Mouse (Mus musculus) forebrain, embryonic 13.5 days (tissue): ENCODE measurements at regions not wholly inside any gene's neighbourhood (a gene's known extent, or its start where the extent isn't known, plus 50 kb on each side); places are given as distances from the start of the nearest gene placed in this dataset.

ENCODE experiments used
- ATAC-seq: fragments of 200-750 bp; cut with Nextera tagmentation; 2 replicates; pipeline ENCODE4 v1.8.0; 2017
- H3K27ac ChIP-seq: fragments of 300-500 bp; sonication (generic); 2 replicates; pipeline ENCODE4 v1.5.1; 2015; ENCODE audit warnings: inconsistent platforms, mild to moderate bottlenecking, moderate library complexity
- H3K27me3 ChIP-seq: fragments of 300-500 bp; sonication (generic); 2 replicates; pipeline ENCODE4 v1.6.1; 2015; ENCODE audit warnings: mild to moderate bottlenecking, inconsistent platforms
- H3K36me3 ChIP-seq: fragments of 300-500 bp; sonication (generic); 2 replicates; pipeline ENCODE4 v1.6.1; 2015; ENCODE audit warnings: mild to moderate bottlenecking, inconsistent platforms; ENCODE audit not compliant: poor library complexity, severe bottlenecking
- H3K4me1 ChIP-seq: fragments of 300-500 bp; sonication (generic); 2 replicates; pipeline ENCODE4 v1.6.1; 2015; ENCODE audit warnings: inconsistent platforms
- H3K4me2 ChIP-seq: fragments of 300-500 bp; sonication (generic); 2 replicates; pipeline ENCODE4 v1.6.1; 2015; ENCODE audit warnings: inconsistent platforms, mild to moderate bottlenecking, moderate library complexity
- H3K4me3 ChIP-seq: fragments of 300-500 bp; sonication (generic); 2 replicates; pipeline ENCODE4 v1.5.1; 2015; ENCODE audit warnings: mild to moderate bottlenecking, inconsistent platforms
- H3K9ac ChIP-seq: fragments of 300-500 bp; sonication (generic); 2 replicates; pipeline ENCODE4 v1.6.1; 2015; ENCODE audit warnings: mild to moderate bottlenecking, inconsistent platforms
- H3K9me3 ChIP-seq: fragments of 300-500 bp; sonication (generic); replicated peaks from 2 replicates; pipeline ENCODE4 v1.6.1; 2016; ENCODE audit warnings: inconsistent platforms
- WGBS: fragments of 180-500 bp; shearing (Covaris S2); methylation state at CpG from one replicate; pipeline ENCODE4 v1.1.7; 2015; 5-methylcytosine and 5-hydroxymethylcytosine counted together

GRCm38 (mm10) chr6:104916787-104917186 is 424.2 kb downstream of the Cntn6 start:
- Histone ChIP-seq H3K36me3 (no peaks in the 10 kb centered on the region), H3K4me1 (no peaks in the 10 kb centered on the region), H3K4me2 (no peak overlapping the region), H3K9me3 (no peaks in the 10 kb centered on the region), H3K27ac (no peak overlapping the region), H3K27me3 (no peaks in the 10 kb centered on the region), H3K9ac (no peak overlapping the region), H3K4me3 (no peak overlapping the region)
- ATAC-seq: no peak

DNA sequence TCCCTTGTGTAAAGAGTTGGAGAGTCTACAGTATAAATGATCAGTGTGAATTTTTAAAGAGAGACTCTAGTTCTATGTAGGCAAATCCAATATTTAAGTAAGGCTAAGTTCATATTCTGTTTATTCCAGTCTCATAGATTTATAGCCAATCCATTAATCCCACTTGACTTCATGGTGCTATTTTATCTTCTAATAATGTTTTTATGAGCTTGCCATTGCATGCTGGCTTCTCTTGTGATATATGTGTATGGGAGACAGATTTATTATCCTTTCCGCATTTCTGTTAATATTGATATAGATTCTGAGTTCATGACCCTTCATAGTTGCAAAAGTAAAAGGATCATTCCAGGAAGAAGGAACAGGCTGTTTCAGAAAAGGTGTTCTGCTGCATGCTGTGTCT is 430.0 kb downstream of the Cntn6 start:
- no peak for ATAC-seq

DNA sequence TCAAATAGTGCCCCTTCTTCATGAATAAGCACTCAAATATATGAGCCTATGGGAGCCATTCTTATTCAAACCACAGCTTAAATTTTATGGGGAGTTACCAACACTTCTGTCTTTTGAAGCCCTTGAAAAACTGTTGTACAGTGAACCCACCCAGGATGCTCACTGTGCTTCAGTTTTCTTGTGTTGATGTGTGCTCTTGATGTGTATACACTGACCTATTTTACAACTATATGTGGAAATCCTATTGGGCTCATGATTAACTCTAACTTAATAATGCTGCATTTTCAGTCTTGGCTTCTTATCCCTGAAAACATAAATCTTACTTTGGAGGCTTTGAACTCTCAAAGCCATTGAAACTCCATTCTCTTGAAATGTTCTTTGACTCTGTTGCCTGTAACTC is 433.5 kb downstream of the Cntn6 start:
- Histone ChIP-seq H3K4me2 (no peak overlapping the region), H3K9ac (no peak overlapping the region), H3K9me3 (no peaks in the 10 kb centered on the region), H3K27me3 (no peaks in the 10 kb centered on the region), H3K36me3 (no peaks in the 10 kb centered on the region), H3K27ac (no peak overlapping the region), H3K4me1 (no peaks in the 10 kb centered on the region), H3K4me3 (no peak overlapping the region)
- ATAC-seq: no peak

More for the DNA sequence above, 430.0 kb downstream of the Cntn6 start:
- H3K9ac ChIP-seq: no peak overlapping the region
- no peaks in the 10 kb centered on the region for H3K27me3 ChIP-seq
- no peak overlapping the region for H3K27ac ChIP-seq
- H3K4me1 ChIP-seq: no peaks in the 10 kb centered on the region
- no peak overlapping the region for H3K4me2 ChIP-seq
- 93% methylated on average over 1 of the region's 1 CpGs for whole genome bisulfite sequencing
- H3K4me3 ChIP-seq: no peak overlapping the region
- no peaks in the 10 kb centered on the region for H3K9me3 ChIP-seq
- no peaks in the 10 kb centered on the region for H3K36me3 ChIP-seq

DNA sequence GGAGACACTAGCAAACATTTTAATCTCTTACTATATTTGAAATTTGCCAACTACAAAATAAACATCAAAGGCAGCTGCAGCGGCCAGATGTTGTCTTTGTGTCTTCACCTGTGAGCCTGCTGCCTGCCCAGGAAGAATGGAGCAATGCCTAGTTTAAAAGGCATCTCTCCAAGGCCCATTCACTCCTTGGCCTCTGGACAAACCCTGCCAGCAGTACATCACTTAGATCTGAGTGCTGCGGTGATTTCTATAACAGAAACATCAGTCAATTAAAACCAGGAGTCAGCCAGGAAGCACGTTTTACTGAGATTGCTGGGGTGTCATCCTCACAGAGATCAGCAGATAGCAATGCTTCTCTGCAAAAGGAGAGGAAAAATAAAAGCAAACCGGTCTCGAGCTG is 437.7 kb downstream of the Cntn6 start:
- Histone ChIP-seq H3K9me3 (no peaks in the 10 kb centered on the region), H3K36me3 (no peaks in the 10 kb centered on the region), H3K4me2 (no peak overlapping the region), H3K27me3 (no peaks in the 10 kb centered on the region), H3K4me1 (no peaks in the 10 kb centered on the region), H3K27ac (no peak overlapping the region), H3K4me3 (no peak overlapping the region), H3K9ac (no peak overlapping the region)
- ATAC-seq: peak; percentile 65; the same call in 1 of the 2 replicates
- 71% methylated on average over 5 of the region's 5 CpGs for WGBS

DNA sequence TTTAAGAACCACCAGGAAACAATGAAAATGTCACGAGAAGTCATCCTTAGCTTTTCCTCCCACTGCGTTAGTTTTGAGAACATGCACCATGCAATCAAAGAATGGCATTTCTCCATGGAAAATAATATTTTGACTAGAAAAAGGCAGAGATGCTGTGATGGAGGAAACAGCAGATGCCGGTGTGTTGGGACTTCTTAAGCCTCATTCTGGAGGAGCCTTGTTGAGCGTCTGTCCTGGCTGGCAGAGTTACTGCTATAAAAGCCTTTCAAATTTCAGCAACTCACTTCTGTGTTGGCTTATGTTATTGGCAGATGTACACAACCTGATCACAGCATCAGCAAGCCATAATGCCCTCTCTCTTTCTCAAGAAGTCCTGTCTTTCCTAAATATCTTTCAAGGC is 439.6 kb downstream of the Cntn6 start:
- Histone ChIP-seq H3K9me3 (no peaks in the 10 kb centered on the region), H3K4me2 (no peak overlapping the region), H3K4me1 (no peaks in the 10 kb centered on the region), H3K27me3 (no peaks in the 10 kb centered on the region), H3K27ac (no peak overlapping the region), H3K36me3 (no peaks in the 10 kb centered on the region), H3K9ac (no peak overlapping the region), H3K4me3 (no peak overlapping the region)
- ATAC-seq: no peak
- 90% methylated on average over 4 of the region's 4 CpGs for WGBS

DNA sequence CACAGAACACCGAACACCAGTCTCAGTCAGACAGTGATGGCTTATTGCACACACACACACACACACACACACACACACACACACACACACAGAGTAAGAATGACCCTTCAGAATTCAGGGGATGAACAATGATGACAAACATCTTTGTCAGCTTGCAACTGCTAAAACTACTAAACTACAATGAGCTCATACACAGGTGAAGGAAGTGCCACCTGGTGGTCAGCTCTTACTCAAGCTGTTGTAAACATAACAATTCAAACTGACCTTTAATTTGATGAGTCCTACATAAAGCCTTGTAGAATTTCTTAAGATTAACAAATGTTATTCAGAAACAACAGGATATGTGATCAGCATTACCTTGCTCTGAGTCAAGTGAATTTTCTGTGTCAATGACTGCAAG is 446.5 kb downstream of the Cntn6 start:
- Histone ChIP-seq H3K4me2 (no peak overlapping the region), H3K9ac (no peak overlapping the region), H3K9me3 (no peaks in the 10 kb centered on the region), H3K36me3 (no peaks in the 10 kb centered on the region), H3K27me3 (no peaks in the 10 kb centered on the region), H3K4me1 (no peaks in the 10 kb centered on the region), H3K4me3 (no peak overlapping the region), H3K27ac (no peak overlapping the region)
- 93% methylated on average over 1 of the region's 1 CpGs for WGBS
- no peak for ATAC-seq

DNA sequence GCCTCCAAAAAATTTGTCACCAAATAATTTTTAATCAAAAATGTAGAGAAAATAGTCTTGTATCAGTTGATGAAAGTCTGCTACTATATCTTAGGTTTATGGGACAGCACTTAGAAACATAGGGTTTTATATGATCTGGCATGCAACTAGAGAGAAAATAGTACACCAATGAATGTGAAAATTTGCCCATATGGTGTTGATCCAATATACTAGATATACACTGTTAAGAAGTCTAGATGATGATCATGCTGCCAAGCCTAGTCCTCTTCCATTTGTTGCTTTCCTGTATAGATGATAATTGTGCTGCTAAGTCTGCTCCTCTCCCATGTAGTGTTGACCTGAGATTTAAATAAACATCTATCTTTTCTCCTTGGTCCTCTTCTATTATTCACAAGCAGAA is 481.9 kb downstream of the Cntn6 start:
- Histone ChIP-seq H3K27me3 (no peaks in the 10 kb centered on the region), H3K36me3 (no peaks in the 10 kb centered on the region), H3K4me2 (no peak overlapping the region), H3K4me3 (no peak overlapping the region), H3K9ac (no peak overlapping the region), H3K27ac (no peak overlapping the region), H3K4me1 (no peaks in the 10 kb centered on the region), H3K9me3 (no peaks in the 10 kb centered on the region)
- peak; percentile 50; the same call in 1 of the 2 replicates for ATAC-seq

DNA sequence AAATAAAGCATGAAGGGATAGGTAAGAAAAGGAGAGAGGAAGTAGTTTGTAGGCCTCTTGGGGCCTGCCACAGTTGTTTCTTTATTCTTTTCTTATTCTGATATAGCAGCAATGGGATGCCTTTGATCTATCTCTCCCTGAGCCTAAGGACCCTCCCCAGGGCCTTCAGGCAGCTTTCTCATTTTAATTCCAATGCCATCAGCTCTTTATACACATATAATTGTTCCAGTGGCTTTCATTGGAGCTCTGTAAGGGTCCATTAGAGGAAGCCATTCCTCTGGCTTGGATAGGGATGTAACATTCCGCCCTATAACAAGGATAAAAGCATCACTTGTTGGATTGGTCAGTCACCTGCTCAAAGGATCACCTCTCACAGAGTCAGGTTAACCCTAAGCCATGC is 491.6 kb downstream of the Cntn6 start:
- peaks cover 8% of the 10 kb centered on the region; the same call in 1 of the 2 replicates for H3K4me1 ChIP-seq
- H3K9ac ChIP-seq: no peak overlapping the region
- no peaks in the 10 kb centered on the region for H3K9me3 ChIP-seq
- no peak overlapping the region for H3K27ac ChIP-seq
- no peak overlapping the region for H3K4me3 ChIP-seq
- 25% methylated on average over 1 of the region's 1 CpGs for WGBS
- no peak for ATAC-seq
- no peak overlapping the region for H3K4me2 ChIP-seq
- no peaks in the 10 kb centered on the region for H3K27me3 ChIP-seq
- H3K36me3 ChIP-seq: no peaks in the 10 kb centered on the region

GRCm38 (mm10) chr6:104989863-104990262 is 497.3 kb downstream of the Cntn6 start:
- Histone ChIP-seq H3K36me3 (no peaks in the 10 kb centered on the region), H3K9me3 (no peaks in the 10 kb centered on the region), H3K4me1 (peaks cover 11% of the 10 kb centered on the region; the same call in 1 of the 2 replicates), H3K4me2 (no peak overlapping the region), H3K27ac (no peak overlapping the region), H3K27me3 (no peaks in the 10 kb centered on the region), H3K9ac (no peak overlapping the region), H3K4me3 (no peak overlapping the region)
- WGBS: 29% methylated on average over 4 of the region's 4 CpGs
- no peak for ATAC-seq

DNA sequence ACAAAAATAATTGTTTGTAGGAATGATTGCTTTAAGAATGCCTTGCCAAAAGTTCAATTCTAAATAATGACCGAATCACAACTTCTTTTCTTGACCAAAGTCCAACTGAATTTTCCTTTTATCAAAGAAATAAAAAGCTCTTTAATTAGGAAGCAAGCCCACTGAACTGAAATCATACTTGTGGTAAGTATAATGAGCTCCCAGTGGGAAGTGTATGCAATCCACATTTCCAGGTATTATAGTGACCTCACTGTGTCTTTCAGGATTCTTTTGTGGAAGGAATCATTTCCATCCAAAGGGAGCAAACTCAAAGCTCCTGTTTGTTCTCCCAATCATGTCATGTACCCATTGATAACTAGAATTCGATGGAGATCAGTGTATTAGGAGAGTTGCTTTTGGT is 497.8 kb downstream of the Cntn6 start:
- no peak overlapping the region for H3K9ac ChIP-seq
- H3K27ac ChIP-seq: no peak overlapping the region
- WGBS: 16% methylated on average over 2 of the region's 2 CpGs
- no peak overlapping the region for H3K4me3 ChIP-seq
- H3K4me2 ChIP-seq: no peak overlapping the region
- no peaks in the 10 kb centered on the region for H3K27me3 ChIP-seq
- ATAC-seq: peak; percentile 78
- H3K9me3 ChIP-seq: no peaks in the 10 kb centered on the region
- no peaks in the 10 kb centered on the region for H3K36me3 ChIP-seq
- peaks cover 9% of the 10 kb centered on the region; the same call in 1 of the 2 replicates for H3K4me1 ChIP-seq

DNA sequence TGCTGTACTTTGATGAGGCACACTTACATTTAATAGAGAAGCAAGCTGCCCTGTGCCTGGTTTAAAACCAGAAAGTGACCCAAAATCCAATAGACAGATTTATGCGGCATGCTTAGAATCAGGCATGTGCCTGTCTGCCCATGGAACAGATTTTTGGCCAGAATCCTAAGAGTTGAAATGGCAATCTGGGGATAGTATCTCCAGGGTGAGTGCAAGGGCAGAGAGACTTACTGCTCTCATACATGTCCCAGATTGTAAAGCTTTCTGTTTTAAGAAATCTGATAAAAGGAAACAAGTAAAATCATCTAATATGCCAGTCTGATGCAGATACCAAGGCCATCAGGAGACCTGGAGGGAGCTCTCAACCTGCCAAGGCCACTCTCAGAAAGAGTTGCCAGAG is 507.0 kb downstream of the Cntn6 start:
- WGBS: 93% methylated on average over 1 of the region's 1 CpGs
- Histone ChIP-seq H3K27ac (no peak overlapping the region), H3K36me3 (no peaks in the 10 kb centered on the region), H3K4me1 (no peaks in the 10 kb centered on the region), H3K9me3 (no peaks in the 10 kb centered on the region), H3K27me3 (no peaks in the 10 kb centered on the region), H3K9ac (no peak overlapping the region), H3K4me2 (no peak overlapping the region), H3K4me3 (no peak overlapping the region)
- no peak for ATAC-seq

DNA sequence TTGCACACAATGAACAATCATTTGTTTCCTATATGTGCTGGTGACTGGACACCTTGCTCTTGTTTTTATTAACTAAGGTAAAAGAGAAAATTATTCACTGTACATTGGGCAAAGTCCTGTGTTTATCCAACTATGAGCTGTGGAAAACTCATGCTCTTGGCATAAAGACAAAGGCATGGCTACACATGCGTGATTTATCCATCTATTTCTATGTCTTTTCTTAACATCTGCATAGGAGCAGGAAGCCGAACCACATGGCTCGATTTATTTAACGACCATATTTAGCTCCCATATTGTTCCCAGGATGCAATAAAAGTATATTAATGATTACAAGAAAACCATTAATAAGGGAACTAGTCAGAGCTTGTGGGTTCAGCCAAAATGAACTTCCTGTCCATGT is 528.1 kb downstream of the Cntn6 start:
- no peak overlapping the region for H3K4me2 ChIP-seq
- no peak for ATAC-seq
- H3K27me3 ChIP-seq: no peaks in the 10 kb centered on the region
- H3K4me1 ChIP-seq: peaks cover 5% of the 10 kb centered on the region; the same call in 1 of the 2 replicates
- H3K9ac ChIP-seq: no peak overlapping the region
- no peak overlapping the region for H3K27ac ChIP-seq
- no peaks in the 10 kb centered on the region for H3K9me3 ChIP-seq
- no peak overlapping the region for H3K4me3 ChIP-seq
- no peaks in the 10 kb centered on the region for H3K36me3 ChIP-seq
- WGBS: 77% methylated on average over 4 of the region's 4 CpGs

- Histone ChIP-seq H3K27me3 (no peaks in the 10 kb centered on the region), H3K9ac (no peak overlapping the region), H3K4me2 (no peak overlapping the region), H3K36me3 (no peaks in the 10 kb centered on the region), H3K4me3 (no peak overlapping the region), H3K4me1 (peaks cover 5% of the 10 kb centered on the region; the same call in 1 of the 2 replicates), H3K9me3 (no peaks in the 10 kb centered on the region), H3K27ac (no peak overlapping the region)
- 59% methylated on average over 4 of the region's 4 CpGs for WGBS
- ATAC-seq: no peak
Observed at GRCm38 (mm10) chr6:105021174-105021573, 528.6 kb downstream of the Cntn6 start.
